Mouse (Mus musculus) erythroblast, embryonic 14.5 days (primary cell): ENCODE data around the gene Ndufb4. TPM values are rescaled to one million over a fixed set of nuclear protein-coding genes. Genes with fewer than 3 reads are reported as not detected.
A peak's percentile ranks its signal among the peaks of the same experiment; 100 is the strongest.

ENCODE experiments used
- H3K27me3 ChIP-seq: 2 replicates; pipeline ENCODE4 v1.6.1; 2012; ENCODE audit warnings: inconsistent platforms; ENCODE audit not compliant: control insufficient read depth
- H3K36me3 ChIP-seq: 2 replicates; pipeline ENCODE4 v1.6.1; 2012; ENCODE audit warnings: mild to moderate bottlenecking, inconsistent platforms; ENCODE audit not compliant: control insufficient read depth
- H3K4me1 ChIP-seq: 2 replicates; pipeline ENCODE4 v1.6.1; 2012; ENCODE audit warnings: inconsistent platforms; ENCODE audit not compliant: control insufficient read depth
- H3K4me3 ChIP-seq: replicated peaks from 2 replicates; pipeline ENCODE3; 2012; ENCODE audit warnings: moderate library complexity, mild to moderate bottlenecking, inconsistent platforms
- H3K9me3 ChIP-seq: 2 replicates; pipeline ENCODE4 v1.6.1; 2012; ENCODE audit warnings: low read length, inconsistent platforms, mixed read lengths; ENCODE audit not compliant: control insufficient read depth
- GATA1 ChIP-seq: IDR thresholded peaks from 2 replicates; pipeline ENCODE4 v1.6.1; 2012; ENCODE audit warnings: low read length, inconsistent platforms, mixed read lengths
- TAL1 ChIP-seq: IDR thresholded peaks from 3 replicates; pipeline ENCODE4 v1.6.1; 2012; ENCODE audit warnings: low read length, inconsistent platforms, mixed read lengths
- polyA plus RNA-seq: library from polyadenylated mRNA; stranded (reverse); fragments of >175 nt; gene quantifications from 2 replicates; pipeline ENCODE4 v1.2.3, GENCODE M21; 2012

Gene Ndufb4
- polyA plus RNA-seq, 1 experiment = 9.5 TPM

GRCm38 (mm10) chr16:37688181-37688580 lies 33.9 kb upstream of the Ndufb4 start:
- H3K9me3 ChIP-seq = no peaks in the 10 kb centered on the region
- TF ChIP-seq GATA1 = no peak
- no peak overlapping the region for H3K4me3 ChIP-seq
- peaks cover 6% of the 10 kb centered on the region for H3K27me3 ChIP-seq
- H3K4me1 ChIP-seq = peaks cover 39% of the 10 kb centered on the region
- no peaks in the 10 kb centered on the region for H3K36me3 ChIP-seq

GRCm38 (mm10) chr16:37687301-37687980 lies 33.2 kb upstream of the Ndufb4 start:
- peaks cover 39% of the 10 kb centered on the region for H3K4me1 ChIP-seq
- no peak for TF ChIP-seq TAL1
- H3K9me3 ChIP-seq = no peaks in the 10 kb centered on the region
- no peaks in the 10 kb centered on the region for H3K36me3 ChIP-seq
- peaks cover 8% of the 10 kb centered on the region for H3K27me3 ChIP-seq
- peak overlapping the region; percentile 12 for H3K4me3 ChIP-seq

DNA sequence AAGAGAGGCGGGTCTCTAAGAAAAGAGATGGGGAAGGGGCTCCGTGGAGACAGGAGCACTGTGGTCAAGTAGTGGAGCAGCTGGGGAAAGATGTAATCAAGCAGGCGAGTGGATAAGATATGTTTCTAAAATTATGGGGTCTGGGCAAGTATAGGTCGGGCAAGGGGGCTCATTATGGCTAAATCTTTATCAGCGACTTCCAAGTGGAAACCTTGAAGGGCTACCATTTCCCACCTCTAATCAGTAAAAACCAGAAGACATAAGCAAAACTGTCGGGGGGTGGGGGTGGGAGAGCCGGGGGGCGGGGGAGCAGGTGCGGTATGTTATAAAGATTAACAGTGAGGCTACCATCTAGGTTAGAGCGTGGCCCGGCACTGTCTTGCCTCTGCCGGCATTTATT lies 32.6 kb upstream of the Ndufb4 start:
- TF ChIP-seq GATA1 (no peak), TAL1 (no peak)
- Histone ChIP-seq H3K9me3 (no peaks in the 10 kb centered on the region), H3K4me3 (no peak overlapping the region), H3K36me3 (no peaks in the 10 kb centered on the region), H3K27me3 (peaks cover 8% of the 10 kb centered on the region), H3K4me1 (peaks cover 39% of the 10 kb centered on the region)

DNA sequence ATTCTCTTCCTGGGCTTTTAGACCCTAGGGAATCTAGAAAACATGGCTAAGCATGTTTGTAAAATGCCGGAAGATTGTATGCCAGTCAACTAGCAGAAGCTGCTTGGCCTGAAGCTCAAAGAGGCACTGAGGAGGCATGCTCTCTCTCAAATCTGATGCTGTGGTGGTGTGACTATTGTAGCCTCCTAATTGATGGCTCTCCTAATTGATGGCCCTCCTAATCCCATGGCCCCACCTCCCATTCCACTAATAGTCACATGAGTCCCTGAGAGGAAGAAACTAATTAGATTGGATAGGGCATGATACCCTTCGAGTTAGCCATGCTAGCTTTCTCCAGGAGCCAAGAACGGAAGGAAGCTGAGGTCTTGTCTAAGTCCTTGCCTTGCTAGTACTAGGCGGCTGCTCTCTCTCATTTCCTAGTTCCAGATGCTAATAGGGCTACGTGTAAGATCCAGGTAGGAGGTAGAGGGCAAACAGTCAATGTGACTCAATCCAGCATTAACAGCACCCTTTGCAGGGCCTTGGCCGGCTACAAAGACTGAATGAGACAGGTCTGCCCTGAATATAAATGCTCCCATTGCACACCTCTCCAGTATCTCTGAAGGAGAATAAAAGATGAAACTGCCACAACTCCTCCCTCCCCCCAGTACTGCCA lies 31.8 kb upstream of the Ndufb4 start:
- no peak overlapping the region for H3K4me3 ChIP-seq
- TF ChIP-seq TAL1 = no peak
- no peak for TF ChIP-seq GATA1
- H3K9me3 ChIP-seq = no peaks in the 10 kb centered on the region
- peaks cover 8% of the 10 kb centered on the region for H3K27me3 ChIP-seq
- H3K36me3 ChIP-seq = no peaks in the 10 kb centered on the region
- peaks cover 39% of the 10 kb centered on the region for H3K4me1 ChIP-seq

- Histone ChIP-seq H3K36me3 (no peaks in the 10 kb centered on the region), H3K9me3 (no peaks in the 10 kb centered on the region), H3K4me1 (peaks cover 39% of the 10 kb centered on the region), H3K27me3 (peaks cover 8% of the 10 kb centered on the region), H3K4me3 (peak overlapping the region; percentile 58)
- TF ChIP-seq GATA1 (no peak), TAL1 (no peak)
Measured at GRCm38 (mm10) chr16:37684634-37685441, 30.6 kb upstream of the Ndufb4 start.

DNA sequence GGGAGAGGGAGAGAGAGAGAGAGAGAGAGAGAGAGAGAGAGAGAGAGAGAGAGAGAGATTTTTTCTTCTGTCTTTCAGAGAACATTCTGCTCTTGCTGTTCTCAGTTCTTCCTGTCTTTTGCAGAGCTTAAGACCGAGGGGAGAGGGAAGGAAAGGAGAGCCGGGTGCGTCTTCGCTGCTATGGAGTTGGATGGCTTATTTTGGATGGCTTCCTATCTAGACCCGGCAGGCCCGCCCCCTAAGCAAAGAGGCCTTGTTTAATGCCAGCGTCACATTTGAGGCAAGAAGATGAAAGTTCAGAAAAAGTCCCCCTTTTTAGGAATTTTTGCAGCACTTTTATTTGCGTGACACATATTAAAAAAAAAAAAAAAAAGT lies 30.0 kb upstream of the Ndufb4 start:
- H3K27me3 ChIP-seq = peaks cover 8% of the 10 kb centered on the region
- H3K4me1 ChIP-seq = peaks cover 39% of the 10 kb centered on the region
- H3K9me3 ChIP-seq = no peaks in the 10 kb centered on the region
- TF ChIP-seq GATA1 = no peak
- TF ChIP-seq TAL1 = no peak
- H3K36me3 ChIP-seq = no peaks in the 10 kb centered on the region
- H3K4me3 ChIP-seq = peak overlapping the region; percentile 58

DNA sequence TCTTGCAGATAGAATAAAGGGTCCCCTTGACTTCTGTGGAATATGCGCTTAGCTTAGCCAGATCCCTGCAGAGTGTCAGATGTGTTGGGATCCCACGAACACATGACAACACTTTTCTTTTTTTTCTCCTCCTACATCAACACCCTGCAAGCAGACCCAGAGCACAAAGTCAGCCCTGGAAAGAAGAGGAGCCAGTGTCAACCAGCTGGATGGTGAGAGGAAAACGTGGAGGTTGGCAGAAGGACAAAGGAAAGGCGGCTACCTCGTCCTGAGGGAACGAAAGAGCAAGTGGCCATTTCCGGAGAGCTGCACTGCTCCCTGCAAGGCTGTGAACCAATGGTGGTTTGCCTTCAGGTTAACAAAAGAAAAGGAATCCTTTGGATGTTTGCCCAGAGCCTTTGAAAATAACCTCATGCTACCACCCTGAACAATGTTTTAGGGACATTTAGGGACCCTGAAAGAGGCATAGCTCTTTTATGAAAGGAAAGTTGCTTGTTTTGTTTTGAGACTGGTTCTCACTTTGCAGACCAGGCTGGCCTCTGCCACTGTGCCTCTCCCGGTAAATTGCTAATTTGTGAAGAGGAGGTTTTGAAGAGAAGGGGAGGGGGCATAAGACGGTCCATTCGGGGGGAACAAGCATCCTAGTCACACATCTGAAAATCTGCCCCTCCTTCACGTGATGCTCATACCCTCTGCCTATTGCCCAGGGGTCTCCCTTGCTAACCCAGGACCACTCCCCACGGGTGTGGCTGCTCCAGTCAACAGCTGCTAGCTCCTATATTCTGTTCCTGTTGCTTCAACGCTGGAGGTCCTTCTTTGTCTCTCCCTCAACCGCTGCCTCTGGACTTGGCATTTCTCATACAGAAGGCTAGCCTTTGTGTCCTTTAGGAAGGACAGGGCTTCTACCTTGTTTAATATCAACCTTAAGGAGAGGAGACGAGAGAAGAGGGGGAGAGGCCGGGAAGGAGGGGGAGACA lies 29.2 kb upstream of the Ndufb4 start:
- Histone ChIP-seq H3K27me3 (peaks cover 8% of the 10 kb centered on the region), H3K9me3 (no peaks in the 10 kb centered on the region), H3K4me1 (peaks cover 39% of the 10 kb centered on the region), H3K36me3 (no peaks in the 10 kb centered on the region), H3K4me3 (no peak overlapping the region)
- no peak for TF ChIP-seq GATA1
- no peak for TF ChIP-seq TAL1

DNA sequence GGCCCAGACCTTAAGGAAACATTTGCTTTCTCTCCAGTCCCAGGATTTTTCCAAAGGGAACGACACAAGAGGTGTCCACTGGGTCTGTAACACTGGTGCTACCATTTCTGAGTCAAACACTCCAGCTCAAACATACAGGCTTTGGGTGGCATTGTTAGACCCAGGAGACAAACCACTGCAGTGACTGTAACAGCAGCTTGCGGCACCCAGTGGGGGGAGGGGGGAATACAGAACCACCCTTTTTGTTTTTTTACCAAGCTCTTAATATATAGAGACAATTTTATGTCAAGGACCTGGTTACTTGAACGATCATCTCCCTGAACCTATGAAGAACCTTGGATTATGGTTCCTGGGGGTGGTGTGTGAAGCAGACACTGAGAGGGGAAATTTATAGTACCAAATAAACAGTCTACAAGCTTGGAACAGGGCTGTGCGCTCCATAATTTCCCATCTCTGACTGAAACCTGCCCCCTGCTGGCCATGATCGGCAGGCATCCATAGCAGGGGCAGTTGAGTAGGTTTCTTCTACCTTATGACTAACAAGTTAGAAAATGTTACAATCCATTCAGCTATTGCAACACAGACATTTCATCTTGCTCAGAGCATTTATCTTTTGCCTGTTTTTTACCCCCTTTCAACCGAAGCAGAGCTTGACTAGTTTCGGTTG lies 28.2 kb upstream of the Ndufb4 start:
- TF ChIP-seq GATA1 = no peak
- Histone ChIP-seq H3K27me3 (peaks cover 8% of the 10 kb centered on the region), H3K4me1 (peaks cover 34% of the 10 kb centered on the region), H3K36me3 (no peaks in the 10 kb centered on the region), H3K9me3 (no peaks in the 10 kb centered on the region), H3K4me3 (no peak overlapping the region)
